Mouse (Mus musculus) neural tube, embryonic 10.5 days (tissue): ENCODE data around the gene Itgam.
"Not testable (repeated sequence)": the region's sequence is repeated elsewhere in the genome, so short reads cannot be mapped to it uniquely, and the experiment has no call there.

Source experiments
- DNase-seq: peaks from one replicate; pipeline ENCODE4 v3.0.0-alpha.2; 2017; ENCODE audit warnings: low spot score; ENCODE audit errors: extremely low spot score

Gene Itgam

GRCm38 (mm10) chr7:128062456-128062855 is at the start of gene Itgam, which contains the start of gene Gm49368:
Gene Itgam, plus strand, starts transcription at chr7:128062640.
Gene Gm49368, plus strand, starts transcription at chr7:128062683.
- no peak for DNase-seq

GRCm38 (mm10) chr7:128013116-128013515 is 49.3 kb upstream of the Itgam start:
- DNase-seq, result no peak

GRCm38 (mm10) chr7:128016134-128016533 is 46.3 kb upstream of the Itgam start:
- not testable (repeated sequence) for DNase-seq

- no peak for DNase-seq
Measured at GRCm38 (mm10) chr7:128016650-128017049, 45.8 kb upstream of the Itgam start.

GRCm38 (mm10) chr7:128018275-128018674 is 44.2 kb upstream of the Itgam start:
- no peak for DNase-seq

GRCm38 (mm10) chr7:128019187-128019586 is 43.3 kb upstream of the Itgam start:
- DNase-seq, result no peak

- DNase-seq, result no peak
Measured at GRCm38 (mm10) chr7:128022974-128023373, 39.5 kb upstream of the Itgam start.

- DNase-seq, result no peak
Measured at GRCm38 (mm10) chr7:128023565-128023964, 38.9 kb upstream of the Itgam start.

GRCm38 (mm10) chr7:128024364-128024763 is 38.1 kb upstream of the Itgam start:
- no peak for DNase-seq

- DNase-seq, result no peak
Measured at GRCm38 (mm10) chr7:128024932-128025331, 37.5 kb upstream of the Itgam start.

GRCm38 (mm10) chr7:128025381-128025780 is 37.1 kb upstream of the Itgam start:
- no peak for DNase-seq

- no peak for DNase-seq
Measured at GRCm38 (mm10) chr7:128031403-128031976, 30.9 kb upstream of the Itgam start.

GRCm38 (mm10) chr7:128032290-128032988 is 30.0 kb upstream of the Itgam start:
- no peak for DNase-seq

GRCm38 (mm10) chr7:128032989-128033293 is 29.5 kb upstream of the Itgam start:
- no peak for DNase-seq

GRCm38 (mm10) chr7:128033616-128034015 is 28.8 kb upstream of the Itgam start:
- DNase-seq, result no peak

GRCm38 (mm10) chr7:128042161-128042820 is 20.1 kb upstream of the Itgam start:
- DNase-seq, result not testable (repeated sequence)

GRCm38 (mm10) chr7:128044142-128044785 is 18.2 kb upstream of the Itgam start:
- DNase-seq, result no peak

GRCm38 (mm10) chr7:128045640-128046039 is 16.8 kb upstream of the Itgam start:
- DNase-seq, result no peak

GRCm38 (mm10) chr7:128048819-128049218 is 13.6 kb upstream of the Itgam start:
- no peak for DNase-seq

GRCm38 (mm10) chr7:128049254-128049653 is 13.2 kb upstream of the Itgam start:
- no peak for DNase-seq

- DNase-seq, result no peak
Measured at GRCm38 (mm10) chr7:128050739-128051138, 11.7 kb upstream of the Itgam start.

GRCm38 (mm10) chr7:128053061-128053460 is 9.4 kb upstream of the Itgam start:
- no peak for DNase-seq
